Mouse (Mus musculus) testis, adult 2 months (tissue): ENCODE results near the gene Plxnc1. TPM values are rescaled to one million over a fixed set of nuclear protein-coding genes. Genes with fewer than 3 reads are reported as not detected.

Experiments
- H3K27ac ChIP-seq: fragments of 200-500 bp; 2 replicates; pipeline ENCODE4 v1.5.1; 2012; ENCODE audit warnings: low read depth, low read length; ENCODE audit not compliant: control insufficient read depth, insufficient read depth
- H3K27me3 ChIP-seq: fragments of 200-500 bp; 2 replicates; pipeline ENCODE4 v1.6.1; 2012; ENCODE audit warnings: mild to moderate bottlenecking, low read length, moderate library complexity; ENCODE audit not compliant: control insufficient read depth, insufficient read depth
- H3K36me3 ChIP-seq: fragments of 200-500 bp; 2 replicates; pipeline ENCODE4 v1.6.1; 2012; ENCODE audit warnings: mild to moderate bottlenecking, low read length; ENCODE audit not compliant: control insufficient read depth, insufficient read depth
- H3K4me1 ChIP-seq: fragments of 200-500 bp; 2 replicates; pipeline ENCODE4 v1.6.1; 2012; ENCODE audit warnings: low read length; ENCODE audit not compliant: control insufficient read depth, insufficient read depth
- H3K4me3 ChIP-seq: fragments of 200-500 bp; 2 replicates; pipeline ENCODE4 v1.5.1; 2012; ENCODE audit warnings: low read depth, mild to moderate bottlenecking, low read length, moderate library complexity, mixed read lengths; ENCODE audit not compliant: control insufficient read depth
- CTCF ChIP-seq: fragments of 200-500 bp; IDR thresholded peaks from 2 replicates; pipeline ENCODE4 v1.5.1; 2012; ENCODE audit warnings: low read depth, mild to moderate bottlenecking, inconsistent platforms, low read length, moderate library complexity; ENCODE audit not compliant: control insufficient read depth, insufficient read depth, insufficient replicate concordance
- POLR2A ChIP-seq: fragments of 200-500 bp; IDR thresholded peaks from 2 replicates; pipeline ENCODE4 v1.6.1; 2012; ENCODE audit warnings: low read depth, mild to moderate bottlenecking, inconsistent platforms, low read length, moderate library complexity; ENCODE audit not compliant: control insufficient read depth
- polyA plus RNA-seq: library from polyadenylated mRNA; depleted of rRNA; stranded (reverse); fragments of >200 nt; gene quantifications from 2 replicates; pipeline ENCODE4 v1.2.3, GENCODE M21; 2012

Gene Plxnc1
- polyA plus RNA-seq, 1 experiment = 4.0 TPM

GRCm38 (mm10) chr10:94919960-94920359, 24.7 kb downstream of the Plxnc1 start:
- Histone ChIP-seq H3K4me3 (no peak overlapping the region), H3K36me3 (no peaks in the 10 kb centered on the region), H3K27me3 (no peaks in the 10 kb centered on the region), H3K4me1 (peaks cover 2% of the 10 kb centered on the region), H3K27ac (no peak overlapping the region)
- TF ChIP-seq POLR2A (no peak), CTCF (no peak)

GRCm38 (mm10) chr10:94919552-94919951, 25.1 kb downstream of the Plxnc1 start:
- no peaks in the 10 kb centered on the region for H3K27me3 ChIP-seq
- no peaks in the 10 kb centered on the region for H3K36me3 ChIP-seq
- H3K4me1 ChIP-seq = peaks cover 2% of the 10 kb centered on the region
- TF ChIP-seq POLR2A = no peak
- no peak for TF ChIP-seq CTCF
- H3K4me3 ChIP-seq = no peak overlapping the region
- no peak overlapping the region; the same call in 1 of the 2 replicates for H3K27ac ChIP-seq

GRCm38 (mm10) chr10:94918618-94919017, 26.0 kb downstream of the Plxnc1 start:
- Histone ChIP-seq H3K27ac (no peak overlapping the region), H3K4me3 (no peak overlapping the region), H3K27me3 (no peaks in the 10 kb centered on the region), H3K36me3 (no peaks in the 10 kb centered on the region), H3K4me1 (peaks cover 2% of the 10 kb centered on the region)
- TF ChIP-seq CTCF (no peak), POLR2A (no peak)

GRCm38 (mm10) chr10:94917990-94918389, 26.6 kb downstream of the Plxnc1 start:
- Histone ChIP-seq H3K4me3 (no peak overlapping the region), H3K4me1 (peaks cover 2% of the 10 kb centered on the region), H3K27ac (no peak overlapping the region), H3K36me3 (no peaks in the 10 kb centered on the region), H3K27me3 (no peaks in the 10 kb centered on the region)
- TF ChIP-seq CTCF (no peak), POLR2A (no peak)

GRCm38 (mm10) chr10:94917354-94917753, 27.3 kb downstream of the Plxnc1 start:
- TF ChIP-seq CTCF (no peak), POLR2A (no peak)
- Histone ChIP-seq H3K27ac (no peak overlapping the region), H3K4me1 (no peaks in the 10 kb centered on the region; the same call in 1 of the 2 replicates), H3K36me3 (no peaks in the 10 kb centered on the region), H3K4me3 (no peak overlapping the region), H3K27me3 (no peaks in the 10 kb centered on the region)

- no peaks in the 10 kb centered on the region for H3K36me3 ChIP-seq
- H3K4me3 ChIP-seq = no peak overlapping the region
- H3K27me3 ChIP-seq = no peaks in the 10 kb centered on the region
- H3K4me1 ChIP-seq = no peaks in the 10 kb centered on the region; the same call in 1 of the 2 replicates
- no peak overlapping the region for H3K27ac ChIP-seq
- no peak for TF ChIP-seq CTCF
- TF ChIP-seq POLR2A = no peak
Observed at GRCm38 (mm10) chr10:94916610-94917009, 28.0 kb downstream of the Plxnc1 start.

GRCm38 (mm10) chr10:94915746-94916145, 28.9 kb downstream of the Plxnc1 start:
- no peak for TF ChIP-seq POLR2A
- Histone ChIP-seq H3K4me1 (no peaks in the 10 kb centered on the region), H3K4me3 (no peak overlapping the region), H3K27ac (no peak overlapping the region), H3K36me3 (no peaks in the 10 kb centered on the region), H3K27me3 (no peaks in the 10 kb centered on the region)

GRCm38 (mm10) chr10:94914081-94914480, 30.6 kb downstream of the Plxnc1 start:
- Histone ChIP-seq H3K27me3 (no peaks in the 10 kb centered on the region), H3K4me1 (no peaks in the 10 kb centered on the region), H3K27ac (no peak overlapping the region), H3K36me3 (no peaks in the 10 kb centered on the region), H3K4me3 (no peak overlapping the region)
- TF ChIP-seq POLR2A = no peak
- TF ChIP-seq CTCF = no peak
